Mouse (Mus musculus) kidney, adult 2 months (tissue): ENCODE measurements around the gene Tmem51. TPM values are rescaled to one million over a fixed set of nuclear protein-coding genes. Genes with fewer than 3 reads are reported as not detected.
A peak's percentile ranks its signal among the peaks of the same experiment; 100 is the strongest.

Experiments used
- DNase-seq: peaks from one replicate; pipeline ENCODE4 v3.0.0; 2021
- H3K27ac ChIP-seq: fragments of 200-500 bp; 2 replicates; pipeline ENCODE4 v1.5.1; 2012; ENCODE audit warnings: low read depth, low read length, control low read depth, inconsistent platforms; ENCODE audit not compliant: insufficient read depth
- H3K27me3 ChIP-seq: fragments of 200-500 bp; replicated peaks from 2 replicates; pipeline ENCODE4 v1.6.1; 2012; ENCODE audit warnings: mild to moderate bottlenecking, moderate library complexity, low read length, inconsistent platforms; ENCODE audit not compliant: control insufficient read depth, insufficient read depth
- H3K36me3 ChIP-seq: fragments of 200-500 bp; 2 replicates; pipeline ENCODE4 v1.6.1; 2012; ENCODE audit warnings: mild to moderate bottlenecking, moderate library complexity, low read length, inconsistent platforms; ENCODE audit not compliant: control insufficient read depth, insufficient read depth
- H3K4me1 ChIP-seq: fragments of 200-500 bp; 2 replicates; pipeline ENCODE4 v1.6.1; 2011; ENCODE audit warnings: low read length; ENCODE audit not compliant: control insufficient read depth, insufficient read depth
- H3K4me3 ChIP-seq: fragments of 200-500 bp; 2 replicates; pipeline ENCODE4 v1.5.1; 2011; ENCODE audit warnings: mild to moderate bottlenecking, low read depth, low read length, control low read depth; ENCODE audit not compliant: insufficient read depth
- CTCF ChIP-seq: fragments of 200-500 bp; conservative IDR thresholded peaks from 2 replicates; pipeline ENCODE4 v1.5.1; 2011; ENCODE audit warnings: low read depth, mild to moderate bottlenecking, control low read depth, low read length, moderate library complexity, mixed read lengths; ENCODE audit not compliant: insufficient read depth, insufficient read length
- POLR2A ChIP-seq: fragments of 200-500 bp; IDR thresholded peaks from one replicate; pipeline ENCODE4 v1.6.1; 2011; ENCODE audit warnings: low read depth, low read length, control low read depth
- WGBS: fragments of 180-500 bp; shearing (Covaris S2); methylation state at CpG from one replicate; pipeline ENCODE4 v1.1.7; 2018; 5-methylcytosine and 5-hydroxymethylcytosine counted together
- polyA plus RNA-seq: library from polyadenylated mRNA; depleted of rRNA; stranded (reverse); fragments of >200 nt; gene quantifications from 2 replicates; pipeline ENCODE4 v1.2.3, GENCODE M21; 2012

Gene Tmem51
- polyA plus RNA-seq, 1 experiment: 60.4 TPM

GRCm38 (mm10) chr4:142044452-142044851 is 39.7 kb downstream of the Tmem51 start:
- 38% methylated on average over 12 of the region's 12 CpGs for WGBS
- H3K27ac ChIP-seq: peak overlapping the region; percentile 24; the same call in 1 of the 2 replicates
- no peaks in the 10 kb centered on the region for H3K27me3 ChIP-seq
- no peak for DNase-seq
- H3K36me3 ChIP-seq: no peaks in the 10 kb centered on the region
- TF ChIP-seq CTCF: no peak
- TF ChIP-seq POLR2A: no peak
- H3K4me3 ChIP-seq: no peak overlapping the region
- H3K4me1 ChIP-seq: peaks cover 48% of the 10 kb centered on the region

DNA sequence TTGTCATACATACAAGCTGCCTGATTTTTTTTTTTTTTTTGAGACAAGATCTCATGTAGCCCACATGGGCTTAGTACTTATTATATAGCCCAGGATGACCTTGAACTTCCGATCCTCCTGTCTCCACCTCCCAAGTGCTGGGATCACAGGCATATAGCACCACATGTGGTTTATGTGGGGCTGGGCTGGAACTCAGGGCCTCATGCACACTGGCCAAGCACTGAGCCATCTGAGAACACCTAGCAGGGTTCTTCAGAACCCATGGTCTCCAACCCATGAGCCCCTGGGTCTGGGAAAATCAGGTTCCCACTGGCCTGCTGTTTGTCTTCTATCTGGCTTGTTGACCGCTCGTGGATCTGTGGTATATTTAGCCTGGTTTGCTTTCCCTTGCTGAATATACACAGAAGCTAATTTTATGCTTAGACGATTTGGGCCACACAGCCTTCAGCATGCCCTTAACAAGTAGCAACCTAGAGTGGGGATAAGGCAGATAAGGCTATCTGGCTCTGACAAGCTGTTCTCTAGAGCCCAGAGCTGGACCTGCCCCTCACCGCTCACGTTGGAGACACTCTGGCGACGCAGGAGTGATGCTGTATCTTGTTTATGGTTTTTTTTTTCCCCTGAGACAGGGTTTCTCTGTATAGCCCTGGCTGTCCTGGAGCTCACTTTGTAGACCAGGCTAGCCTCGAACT is 44.3 kb downstream of the Tmem51 start:
- 88% methylated on average over 9 of the region's 9 CpGs for WGBS
- peaks cover 2% of the 10 kb centered on the region for H3K36me3 ChIP-seq
- peaks cover 10% of the 10 kb centered on the region for H3K4me1 ChIP-seq
- no peaks in the 10 kb centered on the region for H3K27me3 ChIP-seq
- no peak overlapping the region for H3K4me3 ChIP-seq
- DNase-seq: no peak
- H3K27ac ChIP-seq: 0 out of 2 replicates have a peak overlapping the region, but pooled peaks have one; percentile 26
- TF ChIP-seq POLR2A (no peak), CTCF (no peak)

DNA sequence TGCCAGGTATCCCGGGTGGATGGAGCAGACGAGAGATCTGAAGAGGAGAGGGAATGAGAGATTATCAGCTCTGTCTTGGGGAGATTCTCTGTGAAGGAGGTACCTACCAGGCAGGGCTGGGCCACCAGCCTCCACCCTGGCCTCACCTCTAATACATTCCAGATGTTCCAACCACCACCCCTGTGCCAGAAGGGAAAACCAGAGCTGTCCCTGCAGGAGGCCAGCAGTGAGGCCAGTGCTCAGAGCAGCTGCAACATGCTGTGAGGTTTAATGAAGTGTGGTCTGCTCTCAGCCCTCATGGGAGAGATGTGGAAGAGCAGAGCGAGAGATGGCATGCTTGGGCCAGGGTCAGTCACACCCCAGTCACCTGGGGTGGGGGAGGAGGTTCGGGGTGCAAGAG is 46.2 kb downstream of the Tmem51 start:
- Histone ChIP-seq H3K36me3 (peaks cover 2% of the 10 kb centered on the region), H3K4me3 (no peak overlapping the region), H3K27ac (no peak overlapping the region), H3K4me1 (no peaks in the 10 kb centered on the region), H3K27me3 (no peaks in the 10 kb centered on the region)
- TF ChIP-seq POLR2A: no peak
- TF ChIP-seq CTCF: no peak
- 76% methylated on average over 4 of the region's 4 CpGs for WGBS
- DNase-seq: no peak

DNA sequence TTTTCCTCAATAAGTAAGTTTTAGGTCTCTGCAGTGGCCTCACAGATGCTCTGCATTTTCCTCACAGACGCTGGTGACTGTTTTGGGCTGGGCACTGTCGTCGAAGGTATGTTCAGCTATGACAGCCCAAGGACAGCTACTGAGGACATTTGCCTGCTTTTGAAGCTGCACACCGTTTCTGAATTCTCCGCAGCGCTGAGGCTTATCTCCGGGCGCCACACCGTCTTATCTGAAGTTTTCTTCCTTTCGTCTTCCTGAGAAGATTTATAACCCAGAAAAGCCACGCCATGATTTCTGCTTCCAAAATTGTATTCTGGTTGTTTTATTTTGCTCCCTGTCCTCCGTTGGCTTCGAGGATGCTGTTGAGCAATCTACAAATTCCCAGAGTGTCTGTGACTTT is 55.6 kb downstream of the Tmem51 start:
- H3K4me3 ChIP-seq: no peak overlapping the region
- H3K27me3 ChIP-seq: no peaks in the 10 kb centered on the region
- no peaks in the 10 kb centered on the region; the same call in 1 of the 2 replicates for H3K36me3 ChIP-seq
- no peak for DNase-seq
- no peak overlapping the region for H3K27ac ChIP-seq
- 66% methylated on average over 13 of the region's 13 CpGs for WGBS
- H3K4me1 ChIP-seq: no peaks in the 10 kb centered on the region
- TF ChIP-seq POLR2A (no peak), CTCF (no peak)

GRCm38 (mm10) chr4:142026965-142027364 is 57.1 kb downstream of the Tmem51 start:
- no peak overlapping the region for H3K4me3 ChIP-seq
- 74% methylated on average over 2 of the region's 2 CpGs for WGBS
- no peaks in the 10 kb centered on the region for H3K4me1 ChIP-seq
- TF ChIP-seq CTCF: no peak
- TF ChIP-seq POLR2A: no peak
- H3K27ac ChIP-seq: no peak overlapping the region
- DNase-seq: peak; percentile 51
- H3K27me3 ChIP-seq: no peaks in the 10 kb centered on the region
- H3K36me3 ChIP-seq: no peaks in the 10 kb centered on the region

GRCm38 (mm10) chr4:142024536-142024935 is 59.6 kb downstream of the Tmem51 start:
- TF ChIP-seq POLR2A (no peak), CTCF (no peak)
- Histone ChIP-seq H3K36me3 (no peaks in the 10 kb centered on the region), H3K27ac (no peak overlapping the region), H3K27me3 (no peaks in the 10 kb centered on the region), H3K4me3 (no peak overlapping the region), H3K4me1 (no peaks in the 10 kb centered on the region)
- 81% methylated on average over 2 of the region's 2 CpGs for WGBS
- DNase-seq: no peak

GRCm38 (mm10) chr4:142023166-142023565 is 60.9 kb downstream of the Tmem51 start:
- DNase-seq: no peak
- WGBS: 70% methylated on average over 4 of the region's 4 CpGs

More at GRCm38 (mm10) chr4:142023166-142023565, 60.9 kb downstream of the Tmem51 start:
- H3K4me1 ChIP-seq: no peaks in the 10 kb centered on the region
- H3K27me3 ChIP-seq: no peaks in the 10 kb centered on the region
- H3K4me3 ChIP-seq: no peak overlapping the region
- TF ChIP-seq CTCF: no peak
- TF ChIP-seq POLR2A: no peak
- H3K36me3 ChIP-seq: no peaks in the 10 kb centered on the region
- peak overlapping the region; percentile 33; the same call in 1 of the 2 replicates for H3K27ac ChIP-seq
